Mouse (Mus musculus) neural tube, embryonic 10.5 days (tissue): ENCODE data around the gene Git2.
A peak's percentile ranks its signal among the peaks of the same experiment; 100 is the strongest.

Experiments
- DNase-seq: peaks from one replicate; pipeline ENCODE4 v3.0.0-alpha.2; 2017; ENCODE audit warnings: low spot score; ENCODE audit errors: extremely low spot score

Gene Git2

GRCm38 (mm10) chr5:114775056-114775979 lies at the start of gene Git2:
Gene Git2, minus strand, starts transcription at chr5:114775517.
- DNase-seq, result peak; percentile 67

GRCm38 (mm10) chr5:114824197-114824596 lies 48.9 kb upstream of the Git2 start:
- DNase-seq, result peak; percentile 54

GRCm38 (mm10) chr5:114822796-114823688 lies 47.7 kb upstream of the Git2 start, which contains the start of gene 1500011B03Rik:
Gene 1500011B03Rik, minus strand, starts transcription at chr5:114823468.
- DNase-seq, result peak; percentile 93

- no peak for DNase-seq
These were observed 42.8 kb upstream of the Git2 start for GRCm38 (mm10) chr5:114818124-114818523.

- DNase-seq, result no peak
These were observed 41.3 kb upstream of the Git2 start for GRCm38 (mm10) chr5:114816599-114816998.

GRCm38 (mm10) chr5:114813525-114814181 lies 38.3 kb upstream of the Git2 start:
- DNase-seq, result peak; percentile 94

- DNase-seq, result no peak
These were observed 34.5 kb upstream of the Git2 start for GRCm38 (mm10) chr5:114809826-114810225.

- DNase-seq, result no peak
These were observed 34.0 kb upstream of the Git2 start for GRCm38 (mm10) chr5:114809181-114809756.

- DNase-seq, result no peak
These were observed 33.1 kb upstream of the Git2 start for GRCm38 (mm10) chr5:114808385-114808784.

- no peak for DNase-seq
These were observed 32.6 kb upstream of the Git2 start for GRCm38 (mm10) chr5:114807893-114808292.

- DNase-seq, result no peak
These were observed 32.2 kb upstream of the Git2 start for GRCm38 (mm10) chr5:114807468-114807867.

GRCm38 (mm10) chr5:114807063-114807462 lies 31.7 kb upstream of the Git2 start:
- no peak for DNase-seq

- no peak for DNase-seq
These were observed 31.3 kb upstream of the Git2 start for GRCm38 (mm10) chr5:114806636-114807035.

GRCm38 (mm10) chr5:114805436-114806350 lies 30.4 kb upstream of the Git2 start:
- DNase-seq, result no peak

- no peak for DNase-seq
These were observed 29.6 kb upstream of the Git2 start for GRCm38 (mm10) chr5:114804958-114805357.

GRCm38 (mm10) chr5:114804335-114804734 lies 29.0 kb upstream of the Git2 start:
- no peak for DNase-seq

GRCm38 (mm10) chr5:114803231-114803630 lies 27.9 kb upstream of the Git2 start:
- DNase-seq, result no peak

- no peak for DNase-seq
These were observed 26.5 kb upstream of the Git2 start for GRCm38 (mm10) chr5:114801841-114802240.

- DNase-seq, result no peak
These were observed 25.7 kb upstream of the Git2 start for GRCm38 (mm10) chr5:114801049-114801448.

- DNase-seq, result no peak
These were observed 24.5 kb upstream of the Git2 start for GRCm38 (mm10) chr5:114799848-114800247.
